Mouse (Mus musculus) right cerebral cortex, postnatal 10 days (tissue): ENCODE results near the gene Noxo1.
A peak's percentile ranks its signal among the peaks of the same experiment; 100 is the strongest.
"Not testable (repeated sequence)": the region's sequence is repeated elsewhere in the genome, so short reads cannot be mapped to it uniquely, and the experiment has no call there.

Experiments
- DNase-seq, 2 experiments: peaks; one replicate each; pipeline ENCODE4 v3.0.0; 2021; ENCODE audit warnings: low spot score in 2 of 2

The Noxo1 gene

DNA sequence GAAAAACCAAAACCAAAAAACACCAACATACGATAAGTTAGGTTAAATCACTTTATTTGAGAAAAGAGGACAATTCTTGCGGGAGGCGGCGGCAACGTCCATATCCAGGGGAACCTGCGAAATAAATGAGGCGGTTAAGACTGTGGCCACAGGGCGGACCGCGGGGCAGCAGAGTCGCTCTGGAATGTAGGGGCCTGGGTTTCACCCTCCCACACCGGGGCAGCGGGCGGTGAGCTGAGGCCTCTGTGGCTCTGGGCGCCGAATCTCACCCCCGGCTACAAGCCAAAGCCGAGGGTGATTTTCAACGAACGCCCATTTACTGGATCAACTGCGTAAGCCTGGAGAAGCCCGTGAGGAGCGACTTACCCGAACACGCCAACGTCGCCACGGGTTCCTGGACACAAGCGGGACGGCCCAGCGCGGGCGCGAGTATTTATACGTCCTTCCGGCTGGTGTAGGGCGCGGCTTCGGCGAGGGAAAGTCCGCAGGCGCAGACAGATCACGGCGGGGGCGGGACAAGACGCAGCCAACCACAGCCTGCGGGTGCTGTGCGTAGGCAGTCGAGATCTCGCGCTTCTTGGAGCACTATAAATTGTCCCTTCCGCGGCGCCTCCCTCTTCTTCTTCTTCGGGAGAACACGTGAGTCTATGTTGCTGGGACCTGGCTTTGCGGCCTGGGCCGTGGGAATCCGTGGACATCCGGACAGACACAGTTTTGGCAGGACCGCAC lies 23.6 kb downstream of the Noxo1 start:
- peak; percentile 100 for DNase-seq

DNA sequence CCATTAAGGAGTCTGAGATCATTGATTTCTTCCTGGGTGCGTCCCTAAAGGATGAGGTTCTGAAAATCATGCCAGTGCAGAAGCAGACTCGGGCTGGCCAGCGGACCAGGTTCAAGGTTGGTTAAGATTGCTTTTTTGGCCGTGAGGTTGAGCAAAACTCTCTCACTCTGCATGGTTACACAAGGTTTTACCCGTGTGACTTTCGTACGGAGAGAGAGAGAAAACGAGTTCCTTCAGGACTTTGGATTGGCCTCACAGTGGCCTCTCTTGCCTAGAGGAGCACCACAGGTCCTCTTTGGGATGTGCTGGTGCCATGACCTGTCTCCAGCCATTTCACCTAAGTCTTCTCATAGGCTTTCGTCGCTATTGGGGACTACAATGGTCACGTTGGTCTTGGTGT lies 24.6 kb downstream of the Noxo1 start:
- not testable (repeated sequence) for DNase-seq

DNA sequence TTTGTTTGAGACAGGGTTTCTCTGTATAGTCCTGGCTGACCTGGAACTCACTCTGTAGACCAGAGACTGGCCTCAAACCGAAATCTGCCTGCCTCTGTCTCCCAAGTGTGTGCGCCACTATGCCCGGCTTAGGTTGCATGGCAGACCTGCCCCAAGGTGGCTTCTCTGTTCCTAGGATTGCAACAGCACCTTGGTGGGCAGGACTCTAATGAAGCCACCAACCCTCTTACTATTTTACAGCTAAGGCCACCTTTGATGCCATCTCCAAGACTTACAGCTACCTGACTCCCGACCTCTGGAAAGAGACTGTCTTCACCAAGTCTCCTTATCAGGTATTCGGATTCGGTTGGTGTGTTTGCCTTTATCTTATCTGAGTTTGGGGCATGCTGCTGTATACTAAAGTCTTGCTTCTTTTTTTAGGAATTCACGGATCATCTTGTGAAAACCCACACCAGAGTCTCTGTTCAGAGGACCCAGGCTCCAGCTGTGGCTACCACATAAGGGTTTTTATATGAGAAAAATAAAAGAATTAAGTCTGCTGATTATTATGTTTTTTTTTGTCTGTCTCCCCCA lies 25.4 kb downstream of the Noxo1 start:
- not testable (repeated sequence) for DNase-seq

DNA sequence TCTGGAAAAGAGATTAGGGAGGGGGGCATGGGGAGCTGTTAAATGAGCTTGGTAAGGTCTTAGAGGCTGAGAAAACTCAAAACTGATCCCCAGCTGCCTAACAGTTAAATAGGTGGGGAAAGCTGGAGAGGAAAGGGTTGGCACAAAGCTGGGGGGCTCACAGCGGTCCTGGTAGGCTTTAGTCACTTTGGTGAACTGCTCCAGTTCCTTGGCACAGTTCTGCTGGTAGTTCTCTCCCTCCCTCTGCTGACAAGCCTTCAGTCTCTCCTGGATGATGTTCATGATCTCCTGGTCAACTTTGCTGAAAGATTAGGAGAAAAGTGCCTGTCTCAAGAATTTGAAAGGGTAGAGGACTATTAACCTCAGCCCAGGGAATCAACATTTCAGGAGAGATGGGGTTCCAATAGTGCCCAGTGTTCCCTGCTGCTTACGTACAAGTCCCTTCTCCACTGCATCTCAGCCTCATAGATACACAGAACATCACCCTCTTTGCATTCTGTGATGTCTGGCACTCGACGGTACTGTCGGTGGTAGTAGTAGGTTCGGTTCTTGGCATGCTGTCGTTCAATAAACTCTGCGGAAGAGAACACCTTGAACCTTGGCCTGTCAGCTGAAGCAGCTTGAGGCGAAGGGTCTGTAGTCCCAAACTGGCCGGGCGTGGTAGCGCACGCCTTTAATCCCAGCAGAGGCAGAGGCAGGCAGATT lies 26.3 kb downstream of the Noxo1 start:
- no peak for DNase-seq

DNA sequence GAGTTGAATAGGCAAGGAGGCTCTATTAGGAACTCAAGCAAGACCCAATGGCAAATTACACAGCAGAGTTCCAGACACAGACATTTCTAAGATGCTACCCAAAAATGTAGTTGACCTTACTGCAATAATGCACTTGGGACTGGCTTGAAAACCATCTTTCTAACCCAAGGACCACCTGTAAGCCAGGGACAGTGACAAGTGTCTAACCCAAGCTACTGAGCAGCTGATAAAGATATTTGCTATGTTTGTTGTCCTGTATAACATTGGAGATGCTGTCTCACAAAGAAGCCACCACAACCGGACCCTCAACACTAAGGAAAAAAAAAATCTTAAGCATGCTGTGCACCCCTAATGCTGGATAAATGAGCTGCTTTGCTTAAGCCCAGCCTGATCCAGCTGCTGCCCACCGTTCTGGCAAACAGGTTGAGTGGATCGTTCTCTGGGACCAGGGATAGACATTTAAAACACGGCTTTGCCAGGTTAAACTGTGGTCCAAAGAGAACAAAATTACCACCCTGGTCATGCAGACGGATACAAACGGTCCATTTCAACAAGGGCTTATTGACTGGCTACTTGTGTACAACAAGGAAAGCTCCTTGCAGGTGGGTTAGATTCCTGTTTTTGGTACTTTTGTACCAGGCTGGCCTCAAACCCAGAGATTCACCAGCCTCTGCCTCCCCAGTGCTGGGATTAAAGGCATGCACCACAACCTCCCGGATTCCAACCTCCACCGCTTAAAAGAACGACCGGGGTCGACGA lies 27.3 kb downstream of the Noxo1 start:
- DNase-seq: no peak

DNA sequence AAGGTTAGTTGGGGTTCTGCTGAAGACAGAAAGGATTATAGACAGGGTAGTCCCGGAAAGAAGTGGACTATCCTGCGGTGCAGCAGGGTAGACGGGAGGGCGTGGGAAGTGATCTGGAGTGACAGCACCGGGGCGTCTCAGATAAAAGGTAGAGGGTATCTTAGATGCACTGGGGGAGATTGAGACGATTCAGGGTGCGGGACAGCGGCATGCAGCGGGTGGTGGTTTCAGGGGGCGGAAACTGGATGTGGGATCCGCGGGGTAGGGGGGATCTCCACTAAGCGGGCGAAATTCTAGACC lies 27.8 kb downstream of the Noxo1 start:
- DNase-seq: no peak

DNA sequence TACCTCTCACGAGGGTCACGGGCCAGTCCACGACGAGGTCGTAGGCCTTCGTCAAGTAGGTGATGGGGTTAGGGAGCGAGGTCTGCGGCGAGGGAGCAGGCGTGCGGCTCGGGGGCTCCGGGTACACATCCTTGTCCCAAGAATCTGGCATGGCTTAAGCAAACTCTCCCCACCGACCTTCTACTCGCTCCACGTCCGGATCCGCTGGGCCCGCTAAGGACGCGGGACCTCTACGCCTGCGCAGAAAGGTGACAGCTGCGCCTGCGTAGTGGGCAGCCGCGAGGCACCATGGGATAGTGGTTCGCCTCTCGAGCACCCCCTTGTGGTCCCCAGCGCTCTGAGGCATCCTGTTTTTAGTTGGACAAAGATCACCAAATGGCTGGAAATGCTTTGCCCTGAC lies 28.1 kb downstream of the Noxo1 start, which contains the start of gene Ndufb10:
Ndufb10 (minus strand) TSS at position 295 of the 400 bp plus-strand sequence.
- DNase-seq: peak; percentile 96 to 98

DNA sequence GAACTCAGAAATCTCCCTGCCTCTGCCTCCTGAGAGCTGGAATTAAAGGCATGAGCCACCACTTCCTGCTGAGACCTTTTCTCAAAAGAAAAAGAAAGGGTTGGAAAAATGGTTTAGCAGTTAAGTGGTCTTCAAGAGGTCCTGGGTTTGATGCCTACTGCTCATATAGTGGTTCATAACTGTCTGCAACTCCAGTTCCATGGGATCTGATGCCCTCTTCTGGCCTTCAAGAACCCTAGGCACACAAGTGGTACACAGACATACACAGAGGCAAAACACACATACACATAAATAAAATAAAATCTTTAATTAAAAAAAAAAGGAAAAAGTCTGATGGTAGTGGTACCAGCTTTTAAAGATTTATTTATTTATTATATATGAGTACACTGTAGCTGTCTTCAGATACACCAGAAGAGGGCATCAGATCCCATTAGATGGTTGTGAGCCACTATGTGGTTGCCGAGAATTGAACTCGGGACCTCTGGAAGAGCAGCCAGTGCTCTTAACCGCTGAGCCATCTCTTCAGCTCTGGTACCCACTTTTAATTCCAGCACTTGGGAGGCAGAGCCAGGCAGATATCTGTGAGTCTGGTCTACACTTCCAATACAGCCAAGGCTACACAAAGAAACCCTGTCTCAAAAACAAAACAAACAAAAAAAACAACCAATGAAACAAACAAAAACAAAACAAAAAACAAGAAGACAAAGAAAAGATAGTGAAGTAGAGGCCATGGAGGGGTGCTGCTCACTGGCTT lies 29.8 kb downstream of the Noxo1 start:
- DNase-seq: no peak

DNA sequence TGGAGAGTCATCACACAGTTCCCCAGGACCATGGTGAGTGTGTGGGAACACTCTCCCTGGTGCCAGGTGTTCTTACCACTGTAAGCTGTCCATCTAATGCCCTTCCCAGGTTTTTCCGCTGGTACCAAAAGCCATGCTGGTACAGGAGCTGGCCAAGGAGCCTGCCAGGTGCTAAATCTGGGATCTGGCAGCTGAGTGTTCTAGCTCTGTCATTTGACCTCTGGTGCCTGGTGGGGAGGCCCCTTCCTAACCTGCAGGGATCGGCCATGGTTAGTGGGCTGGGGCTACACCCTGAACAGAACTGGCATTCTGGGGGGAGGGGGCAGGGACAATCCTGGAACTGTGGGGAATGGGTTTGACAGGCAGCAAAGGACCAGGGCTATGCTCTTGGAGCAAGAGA lies 31.6 kb downstream of the Noxo1 start, which contains the start of gene Rpl3l:
Rpl3l (plus strand) TSS at position 203 of the 400 bp plus-strand sequence.
- DNase-seq: no peak

DNA sequence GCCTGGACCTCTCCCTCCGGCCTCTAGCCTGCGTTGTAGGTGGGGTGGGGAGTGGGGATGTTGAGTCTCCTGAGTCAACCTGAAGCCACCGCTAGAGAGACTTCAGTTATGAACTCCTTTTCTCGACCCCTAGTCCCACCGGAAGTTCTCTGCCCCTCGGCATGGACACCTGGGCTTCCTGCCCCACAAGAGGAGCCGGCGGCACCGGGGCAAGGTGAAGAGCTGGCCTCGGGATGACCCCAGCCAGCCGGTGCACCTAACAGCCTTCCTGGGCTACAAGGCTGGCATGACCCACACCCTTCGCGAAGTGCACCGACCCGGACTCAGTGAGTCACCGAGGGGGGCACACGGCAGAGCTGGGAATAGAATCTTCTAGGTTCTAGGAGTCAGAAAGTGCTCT lies 32.1 kb downstream of the Noxo1 start:
- DNase-seq: no peak

DNA sequence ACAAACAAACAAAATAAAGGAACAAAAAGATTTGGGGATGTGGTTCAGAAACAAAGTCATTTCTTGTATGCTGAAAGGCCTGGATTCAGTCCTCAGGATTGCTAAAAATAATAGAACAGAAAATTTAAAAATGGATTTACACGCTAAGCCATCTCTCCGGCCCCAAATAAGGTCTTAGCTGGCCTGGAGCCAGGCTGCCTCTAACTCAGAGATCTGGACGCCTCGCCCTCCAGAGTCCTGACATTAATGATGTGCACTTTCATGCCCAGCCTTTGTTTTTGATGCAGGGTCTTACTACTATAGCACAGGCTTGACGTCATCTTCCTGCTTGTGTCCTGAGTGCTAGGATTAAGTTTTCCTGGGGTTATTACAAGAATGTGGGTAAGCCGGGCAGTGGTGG lies 33.0 kb downstream of the Noxo1 start:
- no peak for DNase-seq

DNA sequence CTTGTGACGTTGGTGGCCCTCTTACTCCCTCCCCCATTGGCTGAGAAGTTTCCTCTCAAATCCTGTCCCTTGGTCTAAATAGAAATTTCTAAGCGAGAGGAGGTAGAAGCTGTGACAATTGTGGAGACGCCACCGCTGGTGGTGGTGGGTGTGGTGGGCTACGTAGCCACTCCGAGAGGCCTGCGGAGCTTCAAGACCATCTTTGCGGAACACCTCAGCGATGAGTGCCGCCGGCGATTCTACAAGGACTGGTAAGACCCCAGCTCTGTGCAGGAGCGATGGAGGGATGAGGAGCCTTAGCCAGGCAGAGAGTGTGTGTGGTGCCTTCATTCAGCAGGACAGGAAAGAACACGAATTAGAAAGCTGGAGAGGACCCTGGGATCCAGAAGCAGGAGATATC lies 34.8 kb downstream of the Noxo1 start:
- no peak for DNase-seq

DNA sequence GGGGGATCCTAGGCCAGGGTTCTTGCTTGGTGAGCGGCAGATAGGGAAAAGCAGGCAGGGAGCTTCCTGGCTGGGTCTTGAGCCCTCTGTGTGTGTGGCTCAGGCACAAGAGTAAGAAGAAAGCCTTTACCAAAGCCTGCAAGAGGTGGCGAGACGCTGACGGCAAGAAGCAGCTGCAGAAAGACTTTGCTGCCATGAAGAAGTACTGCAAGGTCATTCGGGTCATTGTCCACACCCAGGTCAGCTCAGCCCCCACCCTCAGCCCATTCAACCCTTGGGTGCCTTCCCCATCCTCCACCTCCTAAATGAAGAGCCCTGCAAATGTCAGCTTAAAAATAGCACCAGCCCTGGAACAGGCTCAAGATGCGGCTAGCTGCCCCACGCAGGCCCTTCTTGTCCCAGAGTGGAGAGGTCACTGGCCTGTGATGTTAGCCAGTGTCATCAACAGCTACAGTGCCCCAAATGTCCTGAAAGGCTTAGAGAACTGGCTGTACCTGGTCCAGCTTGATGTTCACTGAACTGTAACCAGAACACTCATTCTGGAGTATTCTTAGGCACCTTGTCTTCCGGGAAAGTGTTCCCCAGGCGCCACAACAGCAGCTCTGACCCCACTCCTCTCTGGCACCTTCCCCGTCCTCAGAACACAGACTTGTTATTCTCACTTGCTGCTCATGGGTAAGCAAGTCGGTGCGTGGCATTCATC lies 36.4 kb downstream of the Noxo1 start:
- DNase-seq: no peak

DNA sequence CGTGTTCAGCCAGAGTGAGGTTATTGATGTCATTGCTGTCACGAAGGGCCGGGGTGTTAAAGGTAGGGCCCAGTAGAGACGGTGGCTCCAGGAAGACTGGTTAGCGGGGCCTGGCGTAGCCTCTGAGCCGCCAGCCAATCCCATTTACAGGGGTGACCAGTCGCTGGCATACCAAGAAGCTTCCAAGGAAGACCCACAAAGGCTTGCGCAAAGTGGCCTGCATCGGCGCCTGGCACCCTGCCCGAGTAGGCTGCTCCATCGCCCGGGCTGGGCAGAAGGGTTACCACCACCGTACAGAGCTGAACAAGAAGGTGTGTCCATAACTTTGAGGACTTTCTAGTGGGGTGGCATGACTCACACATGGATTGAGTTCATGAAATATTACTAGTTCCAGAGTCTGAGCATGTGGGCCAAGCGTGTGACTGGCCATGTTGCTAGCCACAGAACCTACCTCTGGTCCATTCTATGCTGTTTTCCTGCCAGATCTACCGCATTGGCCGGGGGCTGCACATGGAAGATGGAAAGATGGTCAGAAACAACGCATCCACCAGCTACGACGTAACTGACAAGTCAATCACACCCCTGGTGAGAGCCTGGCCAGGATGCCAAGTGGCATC lies 37.5 kb downstream of the Noxo1 start:
- no peak for DNase-seq

DNA sequence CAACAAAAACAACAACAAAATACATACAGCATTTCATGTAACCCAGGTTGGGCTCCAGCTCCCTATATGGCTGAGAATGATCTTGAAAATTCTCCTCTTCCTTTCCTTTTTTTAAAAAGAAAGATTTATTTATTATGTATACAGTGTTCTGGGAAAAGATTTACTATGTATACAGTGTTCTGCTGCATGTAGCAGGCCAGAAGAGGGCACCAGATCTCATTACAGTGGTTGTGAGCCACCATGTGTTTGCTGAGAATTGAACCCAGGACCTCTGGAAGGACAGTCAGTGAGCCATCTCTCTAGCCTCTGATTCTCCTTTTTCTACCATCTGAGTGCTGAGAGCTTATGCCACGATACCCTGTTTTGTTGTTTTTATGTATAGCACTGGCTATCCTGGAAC lies 38.5 kb downstream of the Noxo1 start:
- no peak for DNase-seq

DNA sequence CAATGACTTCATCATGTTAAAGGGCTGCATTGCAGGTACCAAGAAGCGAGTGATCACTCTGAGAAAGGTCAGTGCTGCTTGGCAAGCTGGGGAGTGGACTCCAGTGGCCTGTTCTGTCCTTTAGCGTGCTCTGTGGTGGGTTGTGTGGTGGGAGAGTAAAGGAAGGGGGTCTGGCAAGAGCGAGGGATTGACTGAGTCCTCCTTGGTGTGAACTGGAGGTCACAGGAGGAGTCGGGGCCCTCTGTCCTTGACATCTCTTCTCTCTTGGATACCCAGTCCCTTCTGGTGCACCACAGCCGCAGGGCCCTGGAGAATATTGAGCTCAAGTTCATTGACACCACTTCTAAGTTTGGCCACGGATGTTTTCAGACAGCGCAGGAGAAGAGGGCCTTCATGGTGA lies 39.4 kb downstream of the Noxo1 start:
- DNase-seq: no peak

DNA sequence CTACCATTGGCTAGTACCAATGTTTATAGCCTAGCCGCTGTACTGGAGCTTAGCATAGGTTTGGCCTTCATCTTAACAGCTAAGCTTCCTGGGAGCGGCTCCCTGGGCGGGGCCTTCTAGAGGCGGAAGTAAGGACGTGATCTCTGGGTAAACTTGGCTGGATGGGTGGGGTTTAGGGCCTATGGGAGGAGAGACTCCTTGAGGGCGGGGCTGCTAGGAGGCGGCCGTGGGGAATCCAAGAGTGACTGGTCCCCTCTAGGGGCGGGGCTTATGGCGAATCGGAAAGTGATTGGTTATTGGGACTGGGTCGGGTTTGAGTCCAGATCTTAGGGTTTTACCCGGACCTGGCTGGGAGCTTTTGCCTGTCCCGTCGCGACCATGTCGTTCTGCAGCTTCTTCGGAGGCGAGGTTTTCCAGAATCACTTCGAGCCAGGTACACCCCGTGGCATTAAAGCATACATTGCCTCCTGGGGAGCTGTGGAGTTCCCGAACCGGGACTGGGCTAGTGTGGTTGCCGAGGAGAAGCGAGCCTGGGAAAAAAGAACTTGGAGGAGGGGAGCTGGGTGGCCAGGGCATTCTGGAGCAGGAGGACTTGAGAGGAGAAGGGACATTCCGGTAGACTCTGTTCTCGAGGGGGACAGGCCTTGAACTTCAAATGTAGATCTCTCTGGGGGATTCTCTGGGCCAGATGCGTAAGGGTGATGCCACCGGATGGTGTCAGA lies 40.5 kb downstream of the Noxo1 start, which contains the start of gene Msrb1:
Msrb1 (plus strand) TSS at position 313 of the 722 bp plus-strand sequence.
- DNase-seq: peak; percentile 96

DNA sequence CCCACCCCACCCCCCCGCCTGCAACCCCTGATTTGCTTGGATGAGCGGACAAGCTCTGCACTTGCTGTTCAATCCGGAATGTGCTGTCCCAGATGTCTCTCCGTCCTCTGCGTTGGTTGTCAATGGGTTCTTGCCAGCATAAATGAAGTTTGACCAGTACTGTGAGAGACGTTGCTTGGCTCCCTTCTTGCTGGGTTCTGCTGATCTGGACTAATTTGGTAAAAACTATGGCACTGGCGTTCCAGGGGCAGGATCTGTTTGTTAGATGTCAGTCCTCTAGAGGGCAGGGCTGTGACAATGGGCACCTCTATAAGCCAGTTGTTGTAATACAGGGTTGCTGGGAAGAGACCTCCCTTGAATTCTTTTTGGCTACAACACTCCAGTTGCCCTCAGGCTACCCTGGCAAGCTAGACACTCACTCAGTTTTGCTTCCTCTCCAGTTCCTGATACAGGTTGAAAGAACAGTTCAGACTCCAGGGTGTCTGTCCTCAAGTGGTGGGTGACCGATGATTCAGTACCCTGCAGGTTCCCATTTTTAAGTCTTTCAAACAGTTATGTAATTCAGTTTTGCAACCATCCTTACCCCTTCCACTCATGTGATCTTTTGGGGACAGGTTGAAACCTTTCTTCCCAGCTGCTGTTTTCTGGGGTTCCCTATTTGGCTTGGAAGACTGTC lies 41.2 kb downstream of the Noxo1 start:
- DNase-seq: no peak

DNA sequence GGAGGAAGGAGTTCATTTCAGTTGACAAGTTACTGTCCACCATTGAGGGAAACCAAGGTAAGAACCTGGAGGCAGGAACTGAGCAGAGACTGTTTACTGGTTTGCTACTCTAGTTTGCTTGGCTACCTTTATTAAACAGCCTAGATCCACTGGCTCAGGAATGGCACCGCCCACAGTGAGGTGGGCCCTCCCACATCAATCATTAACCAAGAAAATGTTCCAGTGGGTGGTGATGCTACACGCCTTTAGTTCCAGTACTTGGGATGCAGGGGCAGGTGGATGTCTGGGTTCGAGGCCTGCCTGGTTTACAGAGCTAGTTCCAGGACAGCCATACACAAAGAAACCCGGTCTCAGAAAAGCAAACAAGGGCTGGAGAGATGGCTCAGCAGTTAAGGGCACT lies 42.2 kb downstream of the Noxo1 start:
- no peak for DNase-seq
